Mouse (Mus musculus): ENCODE measurements around the gene Rora. TPM values are rescaled to one million over a fixed set of nuclear protein-coding genes. Genes with fewer than 3 reads are reported as not detected.
A peak's percentile ranks its signal among the peaks of the same experiment; 100 is the strongest.

The Rora gene
- polyA plus RNA-seq, 1 experiment from 2014 or later: 2.7 TPM

- 1% methylated on average over 48 of the region's 59 CpGs for WGBS (ENCODE audit: insufficient replicate concordance)
- Histone ChIP-seq H3K9ac (peak overlapping the region; percentile 61), H3K4me3 (replicated peaks) (peak overlapping the region; percentile 62), H3K27me3 (peaks cover 57% of the 10 kb centered on the region), H3K36me3 (no peaks in the 10 kb centered on the region), H3K9me3 (replicated peaks) (no peaks in the 10 kb centered on the region), H3K4me2 (peak overlapping the region; percentile 74), H3K4me1 (replicated peaks) (peaks cover 4% of the 10 kb centered on the region), H3K27ac (peak overlapping the region; percentile 18; the same call in 1 of the 2 replicates)
- DNase-seq (peak; percentile 38), ATAC-seq (ENCODE audit: low read depth) (peak; percentile 81)
These were observed 635.8 kb downstream of the Rora start for GRCm38 (mm10) chr9:69289056-69290017.

- WGBS (ENCODE audit: insufficient replicate concordance): 1% methylated on average over 66 of the region's 73 CpGs
- H3K4me2 ChIP-seq: peak overlapping the region; percentile 74
- H3K9me3 ChIP-seq (replicated peaks): no peaks in the 10 kb centered on the region
- ATAC-seq (ENCODE audit: low read depth) (peak; percentile 49), DNase-seq (no peak)
- peaks cover 4% of the 10 kb centered on the region for H3K4me1 ChIP-seq (replicated peaks)
- H3K27me3 ChIP-seq: peaks cover 57% of the 10 kb centered on the region
- H3K4me3 ChIP-seq (replicated peaks): peak overlapping the region; percentile 62
- peak overlapping the region; percentile 23; the same call in 1 of the 2 replicates for H3K27ac ChIP-seq
- no peaks in the 10 kb centered on the region for H3K36me3 ChIP-seq
- H3K9ac ChIP-seq: peak overlapping the region; percentile 61
These were observed 636.7 kb downstream of the Rora start for GRCm38 (mm10) chr9:69290018-69290880.

- DNase-seq: no peak
- 1% methylated on average over 29 of the region's 29 CpGs for WGBS (ENCODE audit: insufficient replicate concordance)
- H3K9ac ChIP-seq: peak overlapping the region; percentile 61
These were observed 637.4 kb downstream of the Rora start for GRCm38 (mm10) chr9:69290881-69291450.

GRCm38 (mm10) chr9:69291451-69291850 is 637.9 kb downstream of the Rora start:
- peak overlapping the region; percentile 74 for H3K4me2 ChIP-seq
- no peak overlapping the region for H3K27ac ChIP-seq
- peak overlapping the region; percentile 62 for H3K4me3 ChIP-seq (replicated peaks)
- no peaks in the 10 kb centered on the region for H3K36me3 ChIP-seq
- WGBS (ENCODE audit: insufficient replicate concordance): 10% methylated on average over 13 of the region's 13 CpGs
- ATAC-seq (ENCODE audit: low read depth) (no peak), DNase-seq (no peak)
- peaks cover 57% of the 10 kb centered on the region for H3K27me3 ChIP-seq
- H3K9me3 ChIP-seq (replicated peaks): no peaks in the 10 kb centered on the region
- H3K9ac ChIP-seq: no peak overlapping the region
- peaks cover 4% of the 10 kb centered on the region for H3K4me1 ChIP-seq (replicated peaks)

More at GRCm38 (mm10) chr9:69290881-69291450, 637.4 kb downstream of the Rora start:
- H3K27ac ChIP-seq: peak overlapping the region; percentile 23; the same call in 1 of the 2 replicates
- H3K4me1 ChIP-seq (replicated peaks): peaks cover 4% of the 10 kb centered on the region
- H3K4me2 ChIP-seq: peak overlapping the region; percentile 74
- no peaks in the 10 kb centered on the region for H3K9me3 ChIP-seq (replicated peaks)
- ATAC-seq (ENCODE audit: low read depth): no peak
- no peaks in the 10 kb centered on the region for H3K36me3 ChIP-seq
- peaks cover 57% of the 10 kb centered on the region for H3K27me3 ChIP-seq
- H3K4me3 ChIP-seq (replicated peaks): peak overlapping the region; percentile 62

- ATAC-seq (ENCODE audit: low read depth) (no peak), DNase-seq (no peak)
- H3K36me3 ChIP-seq: no peaks in the 10 kb centered on the region
- no peak overlapping the region for H3K4me3 ChIP-seq (replicated peaks)
- H3K4me2 ChIP-seq: no peak overlapping the region
- H3K9me3 ChIP-seq (replicated peaks): no peaks in the 10 kb centered on the region
- H3K9ac ChIP-seq: no peak overlapping the region
- H3K27me3 ChIP-seq: peaks cover 57% of the 10 kb centered on the region
- H3K4me1 ChIP-seq (replicated peaks): peaks cover 4% of the 10 kb centered on the region
- 51% methylated on average over 5 of the region's 5 CpGs for WGBS (ENCODE audit: insufficient replicate concordance)
- no peak overlapping the region for H3K27ac ChIP-seq
These were observed 638.8 kb downstream of the Rora start for GRCm38 (mm10) chr9:69292353-69292752.

GRCm38 (mm10) chr9:69292776-69293687 is 639.4 kb downstream of the Rora start:
- ATAC-seq (ENCODE audit: low read depth) (no peak), DNase-seq (no peak)
- no peaks in the 10 kb centered on the region for H3K9me3 ChIP-seq (replicated peaks)
- no peak overlapping the region for H3K27ac ChIP-seq
- no peaks in the 10 kb centered on the region for H3K36me3 ChIP-seq
- no peak overlapping the region for H3K9ac ChIP-seq
- peaks cover 51% of the 10 kb centered on the region for H3K27me3 ChIP-seq
- H3K4me1 ChIP-seq (replicated peaks): peaks cover 4% of the 10 kb centered on the region
- no peak overlapping the region for H3K4me3 ChIP-seq (replicated peaks)
- WGBS (ENCODE audit: insufficient replicate concordance): 74% methylated on average over 12 of the region's 12 CpGs
- no peak overlapping the region for H3K4me2 ChIP-seq

GRCm38 (mm10) chr9:69293688-69294074 is 640.1 kb downstream of the Rora start:
- no peak overlapping the region for H3K27ac ChIP-seq
- no peaks in the 10 kb centered on the region for H3K36me3 ChIP-seq
- H3K27me3 ChIP-seq: peaks cover 47% of the 10 kb centered on the region
- ATAC-seq (ENCODE audit: low read depth): no peak
- 57% methylated on average over 8 of the region's 8 CpGs for WGBS (ENCODE audit: insufficient replicate concordance)
- H3K4me3 ChIP-seq (replicated peaks): no peak overlapping the region
- no peak overlapping the region for H3K9ac ChIP-seq
- H3K9me3 ChIP-seq (replicated peaks): no peaks in the 10 kb centered on the region
- no peak overlapping the region for H3K4me2 ChIP-seq
- peaks cover 6% of the 10 kb centered on the region for H3K4me1 ChIP-seq (replicated peaks)
- DNase-seq: no peak

- DNase-seq (no peak), ATAC-seq (ENCODE audit: low read depth) (no peak)
- Histone ChIP-seq H3K9ac (no peak overlapping the region), H3K4me3 (replicated peaks) (no peak overlapping the region), H3K4me1 (replicated peaks) (peaks cover 11% of the 10 kb centered on the region), H3K4me2 (no peak overlapping the region), H3K36me3 (no peaks in the 10 kb centered on the region), H3K9me3 (replicated peaks) (no peaks in the 10 kb centered on the region), H3K27ac (no peak overlapping the region), H3K27me3 (peaks cover 40% of the 10 kb centered on the region)
- 71% methylated on average over 5 of the region's 5 CpGs for WGBS (ENCODE audit: insufficient replicate concordance)
These were observed 640.8 kb downstream of the Rora start for GRCm38 (mm10) chr9:69294426-69294825.

- 74% methylated on average over 14 of the region's 14 CpGs for WGBS (ENCODE audit: insufficient replicate concordance)
These were observed 641.3 kb downstream of the Rora start for GRCm38 (mm10) chr9:69294856-69295255.

GRCm38 (mm10) chr9:69295826-69296225 is 642.2 kb downstream of the Rora start:
- Histone ChIP-seq H3K9ac (no peak overlapping the region), H3K4me3 (replicated peaks) (no peak overlapping the region), H3K36me3 (no peaks in the 10 kb centered on the region), H3K4me2 (no peak overlapping the region), H3K27me3 (peaks cover 26% of the 10 kb centered on the region), H3K27ac (no peak overlapping the region), H3K9me3 (replicated peaks) (no peaks in the 10 kb centered on the region), H3K4me1 (replicated peaks) (peaks cover 7% of the 10 kb centered on the region)
- WGBS (ENCODE audit: insufficient replicate concordance): 56% methylated on average over 3 of the region's 3 CpGs
- ATAC-seq (ENCODE audit: low read depth) (no peak), DNase-seq (no peak)

More at GRCm38 (mm10) chr9:69294856-69295255, 641.3 kb downstream of the Rora start:
- H3K4me2 ChIP-seq: no peak overlapping the region
- H3K36me3 ChIP-seq: no peaks in the 10 kb centered on the region
- ATAC-seq (ENCODE audit: low read depth) (no peak), DNase-seq (no peak)
- no peaks in the 10 kb centered on the region for H3K9me3 ChIP-seq (replicated peaks)
- no peak overlapping the region for H3K4me3 ChIP-seq (replicated peaks)
- H3K27ac ChIP-seq: no peak overlapping the region
- peaks cover 35% of the 10 kb centered on the region for H3K27me3 ChIP-seq
- H3K9ac ChIP-seq: no peak overlapping the region
- H3K4me1 ChIP-seq (replicated peaks): peaks cover 11% of the 10 kb centered on the region

All from liver, embryonic 13.5 days (tissue).